Mouse (Mus musculus) CD8-positive naive resting alpha-beta T cell, adult 2 months (primary cell): ENCODE measurements around the gene Tnfaip8l3.
"Not testable (repeated sequence)": the region's sequence is repeated elsewhere in the genome, so short reads cannot be mapped to it uniquely, and the experiment has no call there.

Source experiments
- DNase-seq, 2 experiments: peaks; one replicate each; pipeline ENCODE4 v3.0.0; 2022; ENCODE audit warnings: low read depth in 2 of 2, low spot score in 2 of 2

The Tnfaip8l3 gene

GRCm38 (mm10) chr9:53992567-53992966, 75.6 kb downstream of the Tnfaip8l3 start:
- DNase-seq, result not testable (repeated sequence)

- no peak for DNase-seq
These were observed 77.3 kb downstream of the Tnfaip8l3 start for GRCm38 (mm10) chr9:53990921-53991320.

GRCm38 (mm10) chr9:53986972-53987371, 81.2 kb downstream of the Tnfaip8l3 start:
- DNase-seq, result no peak

GRCm38 (mm10) chr9:53984868-53985267, 83.3 kb downstream of the Tnfaip8l3 start:
- DNase-seq, result no peak

- no peak for DNase-seq
These were observed 93.1 kb downstream of the Tnfaip8l3 start, which contains the start of gene Elmod1 for GRCm38 (mm10) chr9:53975122-53975518. Gene Elmod1, minus strand, starts transcription at chr9:53975301.

GRCm38 (mm10) chr9:53974328-53975121, 93.7 kb downstream of the Tnfaip8l3 start:
- no peak for DNase-seq

- no peak for DNase-seq
These were observed 94.3 kb downstream of the Tnfaip8l3 start for GRCm38 (mm10) chr9:53973929-53974327.
